Mouse (Mus musculus) G1E (cell line): ENCODE data around the gene Calhm2. TPM values are rescaled to one million over a fixed set of nuclear protein-coding genes. Genes with fewer than 3 reads are reported as not detected.

Experiments
- ATAC-seq: 2 replicates; pipeline ENCODE4 v1.8.0; 2016; ENCODE audit warnings: mild to moderate bottlenecking; ENCODE audit not compliant: insufficient number of reproducible peaks, poor library complexity, low FRiP score, severe bottlenecking; ENCODE audit errors: extremely low read depth
- DNase-seq: peaks from one replicate; pipeline ENCODE4 v3.0.0; 2012; ENCODE audit warnings: low spot score
- H3K27me3 ChIP-seq: 2 replicates; pipeline ENCODE4 v1.6.1; 2012; ENCODE audit warnings: mild to moderate bottlenecking, low read length, inconsistent platforms; ENCODE audit not compliant: insufficient read depth
- H3K36me3 ChIP-seq: replicated peaks from 2 replicates; pipeline ENCODE3; 2012; ENCODE audit warnings: mild to moderate bottlenecking, inconsistent platforms
- H3K4me1 ChIP-seq: 2 replicates; pipeline ENCODE4 v1.6.1; 2012; ENCODE audit warnings: low read depth, low read length, inconsistent platforms, mixed read lengths; ENCODE audit not compliant: insufficient read depth
- H3K4me3 ChIP-seq: 2 replicates; pipeline ENCODE4 v1.5.1; 2012; ENCODE audit warnings: low read depth, mild to moderate bottlenecking, inconsistent platforms, low read length, moderate library complexity, mixed read lengths
- H3K9me3 ChIP-seq: replicated peaks from 2 replicates; pipeline ENCODE4 v1.6.1; 2012; ENCODE audit warnings: inconsistent platforms
- CTCF ChIP-seq: IDR thresholded peaks from 2 replicates; pipeline ENCODE4 v1.5.1; 2012; ENCODE audit warnings: low read depth, low read length, inconsistent platforms, mixed read lengths
- GATA1 ChIP-seq: IDR thresholded peaks from 2 replicates; pipeline ENCODE4 v1.6.1; 2012; ENCODE audit warnings: borderline replicate concordance, low read length, inconsistent platforms, mixed read lengths
- GATA2 ChIP-seq: IDR thresholded peaks from 2 replicates; pipeline ENCODE4 v1.6.1; 2012; ENCODE audit warnings: low read depth, low read length, inconsistent platforms, borderline replicate concordance
- POLR2AphosphoS5 ChIP-seq: IDR thresholded peaks from 2 replicates; pipeline ENCODE4 v1.6.1; 2012; ENCODE audit warnings: low read depth, low read length, inconsistent platforms; ENCODE audit not compliant: insufficient replicate concordance
- TAL1 ChIP-seq: conservative IDR thresholded peaks from 2 replicates; pipeline ENCODE4 v1.6.1; 2012; ENCODE audit warnings: low read depth, low read length, inconsistent platforms, mixed read lengths
- polyA plus RNA-seq: library from polyadenylated mRNA; stranded (reverse); fragments of >175 nt; gene quantifications from 2 replicates; pipeline ENCODE4 v1.2.3, GENCODE M21; 2012
- total RNA-seq, 2 experiments: library from RNA; stranded (forward) in 1 of 2; stranded (reverse) in 1 of 2; fragments of 200-1000 nt in 1 of 2; fragments of >200 nt in 1 of 2; fragmentation: Nextera tagmentation in 1 of 2; gene quantifications; 2 replicates each; pipeline ENCODE4 v1.2.3; 2014 to 2017

Gene Calhm2
- total and polyA plus RNA-seq, 3 experiments: 0.08 to 0.44 TPM; not detected in 1

GRCm38 (mm10) chr19:47122802-47123201 is 15.3 kb downstream of the Calhm2 start:
- Histone ChIP-seq H3K4me3 (no peak overlapping the region), H3K4me1 (peaks cover 5% of the 10 kb centered on the region; the same call in 1 of the 2 replicates), H3K9me3 (no peaks in the 10 kb centered on the region), H3K36me3 (peaks cover 97% of the 10 kb centered on the region), H3K27me3 (no peaks in the 10 kb centered on the region)
- ATAC-seq: no peak
- TF ChIP-seq CTCF (peak; percentile 61), TAL1 (no peak), GATA2 (no peak), POLR2AphosphoS5 (no peak)
- no peak for DNase-seq

DNA sequence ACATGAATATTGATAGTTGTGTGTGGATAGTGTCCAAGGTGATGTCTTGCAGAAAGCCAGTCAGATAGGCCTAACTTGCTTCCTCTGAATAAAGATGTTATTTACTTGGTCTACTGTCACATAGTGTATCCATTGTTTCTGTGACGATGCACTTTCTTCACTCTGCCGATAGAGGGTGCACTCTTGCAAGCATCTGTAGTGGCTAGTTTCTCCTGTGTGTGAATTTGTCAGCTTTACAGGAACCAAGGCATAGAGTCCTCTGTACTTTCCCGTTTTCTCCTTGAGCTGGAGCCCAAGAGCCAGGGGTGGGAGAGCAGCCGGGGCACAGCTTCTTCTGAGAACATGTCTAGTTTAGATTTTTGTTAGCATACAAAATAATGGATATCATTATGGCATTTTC is 17.0 kb downstream of the Calhm2 start:
- TF ChIP-seq GATA1 (no peak), CTCF (peak; percentile 67)
- peaks cover 5% of the 10 kb centered on the region; the same call in 1 of the 2 replicates for H3K4me1 ChIP-seq
- no peak for ATAC-seq
- no peaks in the 10 kb centered on the region for H3K27me3 ChIP-seq
- DNase-seq: peak; percentile 21
- no peak overlapping the region for H3K4me3 ChIP-seq
- peaks cover 97% of the 10 kb centered on the region for H3K36me3 ChIP-seq
- H3K9me3 ChIP-seq: no peaks in the 10 kb centered on the region

- Histone ChIP-seq H3K36me3 (peaks cover 97% of the 10 kb centered on the region), H3K4me3 (no peak overlapping the region), H3K4me1 (peaks cover 5% of the 10 kb centered on the region; the same call in 1 of the 2 replicates), H3K9me3 (no peaks in the 10 kb centered on the region), H3K27me3 (no peaks in the 10 kb centered on the region)
- TF ChIP-seq GATA1 (no peak), CTCF (no peak), POLR2AphosphoS5 (no peak), GATA2 (no peak), TAL1 (no peak)
- no peak for DNase-seq
- no peak for ATAC-seq
These were observed 19.5 kb downstream of the Calhm2 start for GRCm38 (mm10) chr19:47118634-47119033.

DNA sequence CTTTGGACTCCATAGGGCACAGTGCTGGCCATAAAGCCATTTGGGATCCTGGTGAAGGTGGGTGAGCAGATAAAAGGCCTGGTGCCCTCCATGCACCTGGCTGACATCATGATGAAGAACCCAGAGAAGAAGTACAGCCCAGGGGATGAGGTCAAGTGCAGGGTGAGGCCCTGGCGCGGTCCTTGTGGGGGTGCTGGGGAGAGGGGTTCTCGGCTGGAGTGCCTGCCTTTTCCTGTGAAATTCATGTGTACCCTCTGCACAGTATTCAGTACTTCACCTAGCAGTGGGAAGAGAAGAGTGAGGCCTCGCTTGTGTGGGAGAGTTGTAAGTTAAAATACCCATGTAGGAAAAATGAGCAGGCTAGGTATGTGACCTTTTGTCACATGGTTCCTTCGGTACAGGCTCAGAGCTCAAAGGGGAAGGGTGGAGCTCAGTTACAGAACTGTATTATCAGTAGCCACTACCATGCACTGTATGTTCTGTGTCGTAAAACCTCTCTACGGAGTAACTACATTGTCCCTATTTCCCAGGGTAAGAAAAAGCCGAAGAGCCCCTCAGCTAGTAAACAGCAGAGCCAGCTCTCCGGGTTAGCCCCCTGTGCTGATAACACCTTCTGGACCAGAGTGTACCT is 33.3 kb downstream of the Calhm2 start:
- no peak for TF ChIP-seq GATA1
- TF ChIP-seq CTCF: no peak
- TF ChIP-seq TAL1: no peak
- TF ChIP-seq POLR2AphosphoS5: no peak
- no peak for TF ChIP-seq GATA2
- no peaks in the 10 kb centered on the region; the same call in 1 of the 2 replicates for H3K4me1 ChIP-seq
- H3K36me3 ChIP-seq: peaks cover 100% of the 10 kb centered on the region
- no peak for DNase-seq
- no peak overlapping the region for H3K4me3 ChIP-seq
- no peaks in the 10 kb centered on the region for H3K9me3 ChIP-seq
- no peak for ATAC-seq
- H3K27me3 ChIP-seq: no peaks in the 10 kb centered on the region

DNA sequence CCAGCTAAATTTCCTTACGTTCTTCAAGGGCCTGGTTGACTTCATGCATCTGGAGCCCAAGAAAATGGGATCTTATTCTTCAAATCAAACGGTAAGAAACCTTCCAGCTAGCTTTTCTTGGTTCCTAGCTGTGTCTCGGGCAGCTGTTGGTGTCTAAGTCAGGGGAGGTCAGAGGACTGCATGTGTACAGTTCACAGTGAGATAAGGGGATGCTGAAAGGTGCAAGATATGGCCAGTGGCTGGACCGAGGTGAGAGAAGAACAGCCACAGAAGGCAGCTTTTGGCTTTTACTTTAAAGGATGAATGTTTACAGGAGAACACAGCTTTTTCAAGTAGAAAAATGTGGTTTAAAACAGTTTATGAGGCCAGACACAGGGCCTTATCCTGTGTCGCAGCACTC is 37.0 kb downstream of the Calhm2 start:
- ATAC-seq: no peak
- TF ChIP-seq GATA2 (no peak), CTCF (no peak), TAL1 (no peak), GATA1 (no peak)
- Histone ChIP-seq H3K36me3 (peaks cover 100% of the 10 kb centered on the region), H3K9me3 (no peaks in the 10 kb centered on the region), H3K4me1 (peaks cover 11% of the 10 kb centered on the region), H3K27me3 (no peaks in the 10 kb centered on the region), H3K4me3 (no peak overlapping the region)
- DNase-seq: no peak

- TF ChIP-seq GATA2 (no peak), TAL1 (no peak), GATA1 (no peak), POLR2AphosphoS5 (no peak), CTCF (no peak)
- H3K4me3 ChIP-seq: peak within 1 kb of the TSS; percentile 91
- ATAC-seq (peak; percentile 96), DNase-seq (peak; percentile 97)
- no peaks in the 10 kb centered on the region for H3K9me3 ChIP-seq
- peaks cover 38% of the 10 kb centered on the region for H3K4me1 ChIP-seq
- H3K36me3 ChIP-seq: peaks cover 62% of the 10 kb centered on the region
- no peaks in the 10 kb centered on the region for H3K27me3 ChIP-seq
These were observed 47.4 kb downstream of the Calhm2 start, which contains the start of the genes Usmg5 and Pdcd11 for GRCm38 (mm10) chr19:47090550-47091156. TSS of gene Usmg5 (minus strand) at chr19:47090647. TSS of gene Pdcd11 (plus strand) at chr19:47090768.
